Mouse (Mus musculus) right cerebral cortex, postnatal 4 days (tissue): ENCODE measurements at regions not wholly inside any gene's neighbourhood (a gene's known extent, or its start where the extent isn't known, plus 50 kb on each side); places are given as distances from the start of the nearest gene placed in this dataset.

Experiments used
- DNase-seq: peaks from one replicate; pipeline ENCODE4 v3.0.0-alpha.2; 2022

DNA sequence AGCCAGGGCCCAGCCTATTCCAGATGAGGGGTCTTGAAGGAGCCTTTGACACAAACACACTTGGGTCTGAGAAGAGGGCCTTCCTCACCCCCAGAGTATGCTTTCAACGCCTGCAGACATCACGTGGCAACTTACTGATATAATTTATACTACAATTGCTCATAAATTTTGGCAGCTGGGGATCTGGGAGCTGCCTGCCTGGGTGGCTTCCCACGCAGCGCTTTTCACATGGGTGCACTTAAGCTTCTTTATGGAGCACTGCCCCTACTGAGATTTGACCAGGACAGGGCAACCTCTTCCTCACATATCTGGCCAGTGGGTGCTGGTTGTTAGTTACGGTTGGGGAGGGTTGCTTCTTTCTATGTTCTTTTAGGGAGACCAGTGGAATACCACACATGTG, 61.6 kb downstream of the Spesp1 start:
- no peak for DNase-seq

DNA sequence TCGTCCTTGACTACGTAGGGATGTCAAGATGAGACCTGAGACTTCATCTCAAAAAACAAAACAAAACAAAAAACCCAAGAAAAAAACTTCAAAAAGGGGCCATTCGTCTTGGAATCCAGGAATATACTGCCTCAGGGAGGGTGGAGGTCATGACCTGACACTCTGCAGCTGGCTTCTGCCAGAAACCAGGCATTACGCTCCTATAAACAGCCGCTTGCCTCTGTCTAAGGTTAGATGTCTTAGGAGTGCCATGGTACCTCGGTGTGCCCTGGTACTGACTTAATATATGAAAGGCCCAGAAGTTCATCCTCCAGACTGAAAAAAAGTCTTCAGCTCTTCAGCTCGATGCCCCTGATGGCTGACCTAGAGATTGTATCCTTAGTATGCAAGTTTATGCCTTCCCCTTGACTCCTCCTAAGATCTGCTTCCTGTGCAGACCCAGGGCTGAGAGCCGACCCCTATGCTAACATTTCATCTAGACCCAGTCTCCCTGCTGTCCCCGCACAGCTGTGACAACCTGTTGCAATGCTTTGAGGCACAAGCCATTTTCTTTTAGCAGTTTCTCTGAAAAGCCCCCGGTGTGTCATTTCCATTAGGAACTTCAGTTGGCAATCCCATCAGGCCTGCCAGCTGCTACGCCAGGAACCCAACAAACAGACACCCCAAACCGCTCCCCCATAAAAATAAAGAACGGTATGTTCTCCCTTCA, 66.7 kb downstream of the Spesp1 start:
- DNase-seq: no peak

DNA sequence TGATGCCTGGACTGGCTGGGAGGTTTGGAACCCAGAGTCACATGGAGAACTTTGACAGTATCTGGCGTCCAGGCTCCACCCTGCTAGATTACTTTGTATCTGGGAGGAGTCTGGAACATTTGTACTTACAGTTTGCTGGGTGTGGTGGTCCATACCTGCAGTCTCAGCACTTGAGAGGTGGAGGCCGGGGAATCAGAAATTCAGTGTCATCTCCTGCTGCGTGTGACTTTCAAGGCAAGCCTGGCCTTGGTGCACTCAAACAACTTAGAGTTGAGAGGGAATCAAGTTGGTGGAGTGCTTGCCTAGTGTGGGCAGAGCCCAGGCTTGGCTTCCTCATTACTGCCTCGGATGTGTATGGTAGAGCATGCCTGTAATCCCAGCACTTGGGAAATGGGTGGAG, 67.5 kb downstream of the Spesp1 start:
- no peak for DNase-seq

DNA sequence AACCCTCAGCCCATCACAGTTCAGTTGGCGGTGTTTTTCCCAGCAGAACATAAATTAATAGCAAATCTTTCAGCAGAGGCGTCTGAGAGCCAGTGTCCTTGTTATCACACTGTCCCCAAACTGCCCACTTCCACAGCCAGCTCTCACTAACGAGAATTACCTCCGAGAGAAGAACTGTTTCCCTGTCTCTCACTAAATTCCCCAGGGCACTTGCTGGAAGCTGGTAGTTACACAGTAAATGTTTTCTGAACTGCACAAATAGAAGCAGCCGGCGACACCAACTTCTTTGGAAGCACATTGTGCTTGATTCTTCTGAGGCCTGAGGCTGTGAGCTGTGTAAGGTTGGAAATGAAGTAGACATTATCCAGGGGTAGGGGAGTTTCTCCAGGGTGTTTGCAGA, 69.4 kb downstream of the Spesp1 start:
- no peak for DNase-seq

DNA sequence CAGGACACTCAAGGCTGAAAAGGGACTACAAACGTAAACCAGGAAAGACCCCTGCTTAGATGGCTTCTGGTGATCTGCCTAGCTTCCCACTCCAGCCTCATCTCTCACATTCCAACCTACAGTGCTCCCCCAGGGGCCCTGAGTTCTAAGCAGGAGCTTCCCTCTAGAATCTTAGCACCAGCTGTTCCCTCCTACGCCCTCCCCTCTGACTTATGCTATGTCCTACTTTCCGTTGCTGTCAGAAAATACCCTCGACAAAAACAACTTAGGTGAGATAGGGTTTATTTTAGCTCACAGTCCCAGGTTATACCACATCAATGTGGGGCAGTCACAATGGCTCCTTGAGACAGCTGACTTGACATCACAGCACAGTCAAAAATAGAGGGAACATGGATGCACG, 71.2 kb downstream of the Spesp1 start:
- DNase-seq: no peak

DNA sequence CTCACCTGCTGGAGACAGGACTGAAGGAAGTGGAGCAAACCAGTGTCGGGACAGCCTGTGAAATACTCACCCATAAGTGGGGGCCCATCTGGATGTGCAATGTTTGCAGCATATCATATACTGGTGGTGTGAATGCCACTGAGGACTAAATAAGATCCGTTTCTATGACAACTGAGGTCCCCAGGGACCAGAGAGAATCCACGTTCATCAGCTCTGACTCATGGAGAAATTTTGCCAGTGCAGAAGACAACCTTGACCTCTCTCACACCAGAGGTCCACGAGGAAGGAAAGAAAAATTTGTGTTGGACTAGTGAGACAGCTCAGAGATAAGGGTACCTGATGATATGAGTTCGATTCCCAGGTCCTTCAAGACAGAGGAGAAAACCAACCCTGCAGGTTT, 73.6 kb downstream of the Spesp1 start:
- DNase-seq: no peak

DNA sequence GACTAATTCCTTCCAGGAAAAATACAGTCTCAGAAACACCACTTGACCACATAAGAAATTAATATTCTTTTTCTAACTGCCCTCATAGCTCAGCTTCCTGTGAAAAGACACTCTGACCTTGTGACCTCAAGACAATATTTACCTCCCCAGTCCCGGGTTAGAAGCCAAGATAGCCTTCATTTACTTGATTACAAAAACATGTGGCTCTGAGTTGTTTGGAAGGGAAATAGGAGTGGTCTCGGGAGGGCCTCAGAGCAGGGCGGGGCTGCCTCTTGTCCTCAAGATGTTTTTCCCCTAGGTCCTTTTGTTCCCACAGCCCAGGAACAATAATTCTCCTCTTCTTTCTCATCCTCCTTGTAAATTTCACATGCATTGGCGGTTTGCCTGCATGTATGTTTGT, 76.7 kb downstream of the Spesp1 start:
- DNase-seq: no peak

DNA sequence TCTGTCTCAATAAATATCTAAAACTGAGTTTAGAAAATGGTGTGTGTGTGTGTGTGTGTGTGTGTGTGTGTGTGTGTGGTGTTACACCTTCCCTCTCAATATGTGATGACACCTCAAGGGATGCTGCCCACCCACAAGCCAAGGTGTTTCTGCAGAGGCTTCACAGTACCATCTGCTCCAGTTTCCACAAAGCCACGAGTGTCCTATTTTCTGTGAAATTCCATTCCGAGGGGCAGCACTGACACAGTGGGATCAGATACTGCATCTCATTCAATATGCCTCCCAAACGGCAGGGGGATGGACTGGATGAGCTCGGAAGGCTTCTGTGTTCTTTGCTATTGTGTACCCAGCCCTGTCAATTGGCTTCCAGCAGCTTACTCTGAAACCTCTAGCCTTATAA, 78.5 kb downstream of the Spesp1 start:
- DNase-seq: no peak

DNA sequence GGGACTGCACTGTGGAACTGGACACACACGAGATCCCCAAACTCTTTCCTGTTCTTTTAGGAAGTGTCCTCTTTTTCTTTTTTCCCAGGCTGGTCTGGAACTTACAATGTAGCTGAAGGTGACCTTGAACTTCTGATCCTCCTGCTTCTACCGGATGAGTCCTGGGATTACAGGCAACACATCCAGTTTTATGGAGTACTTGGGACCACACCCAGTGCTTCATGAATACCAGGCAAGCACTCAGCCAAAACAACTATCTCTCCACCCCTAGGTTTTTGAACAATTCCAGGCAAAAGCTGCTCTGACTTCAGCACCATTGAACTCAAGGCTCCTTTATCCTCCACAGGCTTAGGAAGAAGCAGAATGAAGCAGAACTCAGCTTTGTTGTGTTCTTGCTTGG, 79.7 kb downstream of the Spesp1 start:
- DNase-seq: no peak

DNA sequence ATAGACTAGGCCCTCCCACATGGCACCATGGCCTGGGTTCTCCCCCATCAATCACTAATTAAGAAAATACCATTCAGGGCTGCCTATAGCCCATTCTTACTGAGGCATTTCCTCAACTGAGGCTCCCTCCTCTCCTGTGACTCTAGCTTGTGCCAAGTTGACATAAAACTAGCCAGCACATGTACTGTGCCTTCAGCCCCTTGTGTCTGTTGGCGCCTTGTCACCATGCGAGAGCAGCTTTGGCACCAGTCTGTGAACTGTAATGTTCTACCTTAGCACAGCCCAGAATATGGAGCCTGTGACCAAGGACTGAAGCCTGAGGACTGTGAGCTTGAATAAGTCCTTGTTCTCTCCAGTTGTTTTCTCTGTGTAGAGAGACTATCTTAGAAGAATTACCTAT, 75.0 kb upstream of the Glce start:
- DNase-seq: no peak

DNA sequence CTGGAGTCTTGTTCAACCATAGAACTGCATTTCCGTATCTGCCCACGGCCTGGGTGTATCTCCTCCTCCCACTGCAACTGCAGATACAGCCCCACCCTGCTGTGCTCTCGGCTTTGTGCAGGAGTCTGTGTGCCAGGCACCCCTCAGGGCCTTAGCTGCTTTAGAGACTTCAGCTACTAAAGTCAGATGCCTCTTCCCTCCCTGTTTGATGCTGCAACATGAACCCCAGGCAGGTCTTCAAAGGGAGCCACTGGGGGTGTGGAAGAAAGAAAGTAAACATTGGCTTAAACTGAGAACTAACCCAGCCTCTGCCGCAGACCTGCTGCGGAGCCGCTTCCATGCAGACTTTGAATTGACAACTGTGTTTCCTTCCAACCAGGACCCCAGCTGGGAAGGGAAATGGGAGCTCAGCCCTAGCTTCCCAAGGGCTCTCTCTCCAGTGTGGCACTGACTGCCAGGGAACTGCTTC, 70.0 kb upstream of the Glce start:
- DNase-seq: no peak

DNA sequence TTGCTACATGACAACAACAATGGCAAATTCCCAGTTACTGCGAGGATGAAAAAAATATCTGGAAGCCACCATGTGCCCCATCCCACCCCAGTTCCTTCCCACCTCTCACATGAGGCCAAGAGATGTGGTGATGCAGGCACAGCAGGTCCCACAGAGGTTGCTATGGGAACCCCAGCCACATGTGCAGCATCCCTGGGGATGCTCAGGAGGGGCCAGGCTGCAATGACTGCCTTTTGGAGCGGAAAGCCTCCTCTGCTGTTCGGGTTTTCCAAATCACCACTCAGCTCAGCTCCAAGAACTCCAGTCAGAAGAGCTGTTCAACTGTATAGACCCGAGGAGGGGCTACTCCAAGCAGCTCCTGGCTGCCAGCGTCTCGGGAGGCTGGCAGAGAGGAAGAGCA, 68.0 kb upstream of the Glce start:
- DNase-seq: peak; percentile 24

DNA sequence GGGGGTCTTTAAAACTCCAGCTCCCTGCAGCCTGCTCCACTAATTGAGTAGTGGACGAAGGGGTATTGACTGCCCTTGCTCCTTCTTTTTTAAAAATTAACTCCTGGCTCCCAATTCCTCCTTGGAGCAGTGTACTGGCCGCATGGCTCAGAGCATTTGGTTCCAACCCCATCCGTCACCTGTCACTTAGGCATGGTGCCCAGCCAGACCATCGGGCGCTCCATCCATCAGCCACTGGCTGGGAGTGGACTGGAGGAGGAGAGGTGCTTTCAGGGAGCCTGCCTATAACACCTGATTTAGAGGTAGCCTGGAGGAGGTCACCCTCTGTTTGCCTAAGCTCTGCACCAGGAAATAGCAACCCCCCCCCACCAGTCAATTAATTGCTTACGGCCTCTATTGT, 66.4 kb upstream of the Glce start:
- DNase-seq: no peak

DNA sequence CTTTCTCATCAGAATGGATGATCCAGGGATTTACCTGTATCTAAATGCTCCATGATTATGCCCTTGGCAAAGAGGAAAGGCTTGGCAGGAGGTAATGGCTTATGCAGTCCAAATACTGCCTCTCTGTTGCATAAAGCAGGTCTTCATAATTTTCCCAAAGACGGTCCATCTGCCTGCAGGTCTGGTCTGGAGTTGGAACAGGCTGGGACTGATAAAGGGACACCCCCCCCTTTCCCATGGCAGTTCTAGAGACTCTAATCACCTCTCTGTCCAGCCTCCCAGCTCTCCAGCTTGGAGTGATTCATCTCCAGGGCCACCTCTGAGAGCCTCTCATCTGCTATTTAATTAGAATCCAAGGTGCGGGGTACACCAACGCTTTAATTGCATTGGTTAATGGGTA, 65.9 kb upstream of the Glce start:
- DNase-seq: no peak

DNA sequence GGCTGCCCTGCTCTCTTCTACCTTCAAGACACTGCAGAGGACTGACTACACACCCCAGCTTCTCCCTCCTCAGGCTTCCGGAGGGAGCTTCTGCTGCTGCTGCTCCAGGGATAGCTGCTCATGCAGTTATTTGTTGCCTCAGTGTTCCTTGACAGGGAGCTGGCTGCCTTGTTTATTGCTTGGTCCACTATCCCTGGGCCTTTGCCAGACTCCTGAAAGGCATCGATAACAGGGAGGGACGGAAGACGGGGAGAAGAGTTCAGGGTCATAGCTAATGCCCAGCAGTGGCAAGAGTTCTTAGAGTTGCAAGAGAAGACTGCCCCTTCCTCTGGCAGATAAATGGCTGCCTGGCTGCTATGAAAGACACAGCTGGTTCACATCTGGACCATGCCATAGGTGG, 64.4 kb upstream of the Glce start:
- no peak for DNase-seq

DNA sequence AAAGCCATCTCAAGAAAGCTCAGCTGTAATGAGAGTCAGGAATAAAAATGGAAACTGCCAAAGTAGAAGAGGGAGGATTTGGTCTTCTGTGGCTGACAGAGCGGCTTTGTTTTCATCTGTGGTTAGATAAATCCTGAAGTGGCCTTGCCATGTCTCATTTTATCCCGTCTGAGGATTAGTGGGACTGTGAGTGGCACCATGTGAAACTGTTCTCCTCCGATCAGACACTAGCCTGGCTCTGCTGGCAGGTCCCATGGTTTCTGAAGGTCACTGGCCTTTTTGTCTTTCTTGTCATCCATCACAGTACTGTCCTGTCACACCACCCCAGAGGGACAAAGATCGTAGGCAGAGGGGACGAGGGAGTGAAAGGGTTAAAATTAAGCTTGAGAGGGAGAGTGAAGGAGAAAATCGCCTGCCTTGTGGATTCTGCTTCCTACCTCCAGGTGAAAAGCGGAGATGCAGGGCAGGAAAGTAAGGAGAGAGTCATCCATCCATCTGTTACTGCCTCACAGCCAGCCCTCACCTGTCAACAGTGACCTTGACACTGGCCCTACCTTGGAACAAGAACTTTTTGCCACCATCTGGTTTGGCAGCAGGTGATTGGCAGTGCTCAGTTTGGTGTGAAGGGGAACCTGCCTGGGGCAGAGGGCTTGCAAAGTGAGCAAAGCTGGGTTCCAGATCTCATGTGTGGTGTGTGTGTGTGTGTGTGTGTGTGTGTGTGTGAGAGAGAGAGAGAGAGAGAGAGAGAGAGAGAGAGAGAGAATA, 63.2 kb upstream of the Glce start:
- DNase-seq: no peak

DNA sequence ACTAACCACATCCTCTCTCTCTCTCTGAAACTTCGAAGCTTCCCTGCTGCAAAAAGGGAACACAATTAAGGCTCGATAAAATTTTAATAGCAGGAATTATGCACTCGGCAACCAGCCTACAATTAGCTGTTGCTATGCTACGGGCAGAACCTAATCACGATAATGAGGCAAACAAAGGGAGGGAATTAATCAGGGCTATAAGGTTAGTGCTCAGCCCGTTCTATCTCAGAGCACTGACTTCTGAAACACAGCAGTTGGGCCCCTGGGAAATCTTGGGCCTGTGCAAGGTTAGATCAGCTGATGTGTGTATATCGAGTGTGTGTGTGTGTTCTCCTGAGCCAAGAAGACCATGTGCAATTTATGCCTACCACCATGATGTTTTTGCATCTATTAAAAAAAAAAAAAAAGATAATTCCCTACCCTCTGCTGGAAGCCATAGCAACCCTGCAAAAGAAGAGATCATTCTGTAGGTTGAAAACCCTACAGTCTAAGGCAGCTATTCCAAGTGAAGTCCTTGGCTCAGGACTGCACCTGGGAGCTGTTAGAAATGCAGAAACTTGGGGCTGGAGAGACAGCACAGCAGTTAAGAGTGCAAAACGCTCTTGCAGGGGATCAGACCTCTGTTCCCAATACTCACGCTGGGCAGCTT, 58.9 kb upstream of the Glce start:
- no peak for DNase-seq

DNA sequence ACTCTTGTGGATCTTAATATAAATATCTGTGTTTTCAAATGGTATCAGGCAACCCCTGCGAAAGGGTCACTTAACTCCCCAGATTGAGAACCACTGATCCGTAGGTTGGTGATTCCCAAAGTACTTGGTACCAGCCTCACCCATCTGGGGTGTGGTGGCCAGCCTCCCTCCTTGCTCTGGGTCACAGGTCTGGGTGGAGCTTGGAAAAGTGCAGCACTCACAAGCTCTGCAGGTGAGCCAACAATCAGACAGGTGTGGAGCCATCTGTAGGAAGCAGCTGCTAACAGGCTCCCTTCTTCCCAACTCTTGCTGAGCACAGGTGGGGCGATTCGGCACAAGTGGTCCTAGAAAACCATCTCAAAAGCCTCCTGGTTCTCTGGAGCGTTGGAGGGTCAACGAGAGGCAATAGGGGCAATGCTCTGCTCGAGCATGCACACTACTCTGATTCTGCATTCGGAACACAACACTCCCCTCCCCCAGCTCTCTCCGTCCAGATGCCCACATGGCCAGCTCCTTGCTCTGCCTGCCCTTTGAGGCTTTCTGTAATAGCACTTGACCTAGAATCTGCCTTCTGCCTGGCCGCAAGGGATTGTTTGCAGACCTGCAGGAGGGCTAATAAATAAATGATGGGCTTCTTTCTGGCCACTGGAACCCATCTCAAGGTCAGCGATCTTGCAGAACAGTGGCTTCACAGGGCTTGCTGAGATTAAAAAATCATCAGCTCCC, 58.2 kb upstream of the Glce start:
- no peak for DNase-seq

DNA sequence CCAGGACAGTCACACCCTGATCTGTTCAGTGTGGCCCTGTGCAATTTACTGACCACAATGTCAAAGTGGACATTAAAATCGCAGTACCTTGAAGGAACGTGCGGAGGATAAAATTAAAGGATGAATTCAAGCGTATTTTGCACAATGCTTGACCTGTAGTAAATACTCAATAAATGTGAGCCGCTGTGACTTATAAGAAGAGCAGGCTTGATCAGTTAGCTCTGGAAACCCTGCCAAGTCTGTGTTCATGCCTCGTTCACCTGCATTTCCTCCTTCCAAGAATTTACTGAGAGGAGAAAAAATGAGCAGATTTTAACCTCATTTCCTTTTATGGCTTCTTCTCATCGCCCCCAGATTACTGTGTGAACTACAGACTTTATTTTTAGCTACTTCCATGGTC, 52.2 kb upstream of the Glce start:
- no peak for DNase-seq
